Mouse (Mus musculus): ENCODE data around the gene Pbx4.

Pbx4 gene

GRCm38 (mm10) chr8:69870907-69871306, 38.6 kb downstream of the Pbx4 start:
- no peak for DNase-seq (ENCODE audit: low spot score in 2 of 2)

DNA sequence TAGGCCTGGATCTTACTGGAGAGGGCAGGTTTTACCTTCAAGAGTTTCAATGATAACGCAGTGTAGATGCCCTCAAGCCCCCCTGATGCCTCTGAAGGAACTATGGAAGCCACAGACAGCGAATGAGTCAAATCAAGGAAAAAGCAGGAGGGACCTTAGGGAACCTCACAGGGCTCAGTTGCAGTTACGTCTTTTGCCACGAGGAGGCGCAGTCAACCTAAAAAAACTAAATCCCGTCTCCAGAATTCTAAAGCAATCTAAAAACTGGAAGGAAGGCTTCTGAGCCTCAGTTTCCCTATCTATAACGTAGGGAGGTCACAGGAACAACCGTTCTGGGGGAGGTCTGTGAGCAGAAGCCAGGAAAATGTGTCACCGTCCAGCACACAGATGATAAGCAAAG, 41.9 kb downstream of the Pbx4 start:
- DNase-seq (ENCODE audit: low spot score in 2 of 2), result peak; percentile 48 to 69

DNA sequence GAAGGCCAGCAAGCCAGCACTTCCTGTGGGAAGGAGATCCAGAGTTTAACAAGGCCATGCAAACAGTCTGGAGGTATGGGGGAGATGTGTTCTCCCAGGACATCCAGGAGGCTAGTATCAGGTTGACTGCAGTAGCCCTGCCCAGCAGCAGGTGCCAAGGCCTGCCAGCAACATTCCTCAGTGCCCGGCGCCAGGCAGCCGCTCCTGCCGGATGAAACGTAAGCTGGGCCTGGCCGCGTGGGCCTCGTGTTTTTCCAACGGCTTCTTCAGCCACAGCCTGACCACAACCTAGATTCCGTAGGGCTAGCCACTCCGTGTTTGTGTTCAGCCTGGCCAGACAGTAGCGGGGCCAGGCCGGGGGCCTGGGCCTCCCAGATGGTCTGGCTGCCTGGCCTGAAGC, 42.4 kb downstream of the Pbx4 start:
- no peak for DNase-seq (ENCODE audit: low spot score in 2 of 2)

DNA sequence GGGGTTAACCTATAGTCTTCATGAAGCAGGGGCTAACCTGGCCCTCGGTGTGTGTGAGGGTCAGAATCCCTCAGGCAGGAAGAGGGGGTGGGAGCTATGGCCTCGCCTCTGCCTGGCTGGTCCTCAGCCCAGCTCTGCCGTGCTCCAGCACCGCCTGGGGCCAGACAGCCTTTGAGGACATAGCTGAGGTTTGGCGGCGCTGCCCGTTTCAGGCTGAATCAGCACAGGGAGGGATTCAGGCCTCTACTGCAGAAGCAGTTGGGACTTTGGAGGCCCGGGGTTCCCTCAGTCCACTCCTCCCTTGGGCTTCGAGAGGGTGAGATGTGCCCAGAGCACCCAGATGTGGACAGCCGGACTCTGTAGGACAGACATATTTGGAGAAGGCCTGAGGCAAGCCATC, 43.8 kb downstream of the Pbx4 start:
- no peak for DNase-seq (ENCODE audit: low spot score in 2 of 2)

DNA sequence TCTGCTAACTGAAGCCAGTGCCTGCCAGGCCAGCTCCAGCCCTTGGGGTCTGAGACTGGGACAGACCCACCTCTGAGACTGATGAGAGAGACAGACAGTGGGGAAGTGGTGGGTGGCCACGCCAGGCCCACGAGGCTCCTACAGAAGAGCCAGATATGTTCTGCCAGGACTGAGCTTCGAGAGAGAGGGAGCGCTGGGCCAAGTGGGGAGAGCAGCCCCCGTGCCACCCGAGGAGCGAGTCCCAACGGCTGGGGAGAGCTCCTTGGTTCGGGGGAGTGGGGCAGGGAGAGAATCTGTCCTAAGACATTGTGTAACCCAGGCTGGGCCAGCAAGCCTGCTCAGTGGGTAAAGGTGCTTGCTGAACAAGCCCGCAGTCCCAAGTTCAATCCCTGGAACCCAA, 44.7 kb downstream of the Pbx4 start:
- no peak for DNase-seq (ENCODE audit: low spot score in 2 of 2)

- DNase-seq (ENCODE audit: low spot score in 2 of 2), result no peak
Observed at GRCm38 (mm10) chr8:69877396-69877795, 45.1 kb downstream of the Pbx4 start.

- no peak for DNase-seq (ENCODE audit: low spot score in 2 of 2)
Observed at GRCm38 (mm10) chr8:69877992-69878391, 45.7 kb downstream of the Pbx4 start.

DNA sequence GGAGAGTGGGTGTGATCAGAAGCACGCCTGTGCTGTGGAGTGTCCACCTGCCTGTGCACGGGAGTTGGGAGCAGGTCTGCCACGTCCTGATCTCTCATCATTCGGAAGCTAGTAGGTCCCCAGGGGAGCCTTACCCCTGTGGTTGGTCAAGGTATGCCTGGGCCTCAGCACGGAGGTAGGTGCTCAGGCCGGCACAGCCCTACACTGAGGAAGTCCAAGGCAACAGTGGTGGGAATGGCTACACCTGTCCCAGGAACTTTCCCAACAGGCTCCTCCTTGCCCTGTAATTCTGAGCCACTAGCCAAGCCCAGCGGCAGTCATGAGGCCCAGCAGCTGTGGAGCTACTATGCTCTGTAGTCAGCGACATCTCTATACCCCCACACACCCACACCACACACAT, 47.4 kb downstream of the Pbx4 start:
- no peak for DNase-seq (ENCODE audit: low spot score in 2 of 2)

DNA sequence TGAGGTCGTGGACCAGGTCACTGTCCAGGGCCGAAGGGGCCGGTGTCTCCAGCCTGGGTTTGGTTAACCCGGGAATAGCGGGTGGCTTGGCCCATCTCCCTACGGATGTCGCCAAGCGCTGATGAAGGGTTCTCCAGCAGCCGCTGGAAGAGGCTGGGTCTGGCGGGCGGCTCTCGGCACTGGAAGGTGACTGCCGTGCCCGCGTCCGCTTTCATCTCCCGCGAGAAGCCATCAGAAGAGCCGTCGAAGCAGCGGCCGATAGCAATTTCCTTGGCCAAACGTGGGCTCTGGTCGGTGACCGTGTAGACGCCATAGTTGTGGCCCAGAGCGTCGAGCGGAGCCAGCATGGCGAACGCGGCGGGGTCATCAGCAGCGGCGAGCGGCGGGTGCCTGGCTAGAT, 48.5 kb downstream of the Pbx4 start:
- DNase-seq (ENCODE audit: low spot score in 2 of 2), result no peak

- no peak for DNase-seq (ENCODE audit: low spot score in 2 of 2)
Observed at GRCm38 (mm10) chr8:69881261-69881865, 49.1 kb downstream of the Pbx4 start.

DNA sequence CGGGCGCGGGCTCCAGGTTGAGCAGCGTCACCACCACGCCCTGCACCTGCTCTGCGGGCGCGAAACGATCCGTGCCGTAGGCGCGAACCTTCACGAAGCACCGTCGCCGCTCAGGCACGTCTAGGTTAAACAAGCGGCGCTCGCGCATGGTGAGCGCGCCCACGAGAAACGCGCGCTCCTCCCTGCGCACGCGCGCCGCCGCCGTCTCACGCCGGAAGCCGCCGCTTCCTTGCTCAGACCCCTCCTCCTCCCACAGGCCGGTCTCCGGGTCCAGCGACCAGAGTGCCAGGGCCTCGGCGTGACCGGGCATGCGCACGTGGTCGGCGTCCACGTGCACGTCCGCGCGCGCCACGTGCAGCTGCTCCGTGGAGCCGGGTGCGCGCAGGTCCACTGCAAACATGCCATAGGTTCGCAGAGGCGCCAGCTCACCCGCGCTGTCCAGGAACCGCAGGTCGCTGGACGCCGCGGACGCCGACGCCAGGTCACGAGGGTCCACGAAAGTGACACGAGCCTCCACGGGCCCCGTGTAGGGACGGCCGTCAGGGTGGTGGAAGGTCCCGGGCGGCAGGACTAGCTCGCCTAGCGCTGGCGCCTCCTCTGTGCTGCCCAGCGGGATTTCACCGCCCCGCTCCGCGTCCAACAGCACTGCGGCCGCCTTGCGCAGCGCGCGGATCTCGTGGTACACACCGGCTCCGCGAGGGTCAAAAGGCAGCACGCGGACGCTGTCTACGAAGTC, 49.9 kb downstream of the Pbx4 start:
- peak; percentile 49 to 77 for DNase-seq (ENCODE audit: low spot score in 2 of 2)

- no peak for DNase-seq (ENCODE audit: low spot score in 2 of 2)
Observed at GRCm38 (mm10) chr8:69882833-69883600, 50.7 kb downstream of the Pbx4 start.

DNA sequence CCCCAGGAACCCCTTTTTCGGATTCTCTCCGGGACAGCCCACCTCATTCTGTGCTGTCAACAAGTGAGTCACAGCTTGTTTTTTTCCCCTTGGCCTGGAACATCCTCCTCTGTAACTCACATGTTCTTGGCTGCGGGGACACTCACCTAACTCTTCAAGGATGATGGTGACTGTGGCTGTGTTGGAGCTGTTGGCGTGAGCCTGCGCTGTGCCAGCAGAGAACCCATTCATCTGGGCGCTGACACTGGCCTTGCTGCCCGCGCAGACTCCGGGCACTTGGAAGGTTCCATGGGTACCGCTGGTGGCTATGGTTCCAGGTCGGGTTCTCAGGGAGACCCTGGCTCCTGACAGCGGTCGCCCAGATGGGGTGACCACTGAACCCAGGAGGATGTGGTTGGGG, 51.9 kb downstream of the Pbx4 start:
- DNase-seq (ENCODE audit: low spot score in 2 of 2), result no peak

DNA sequence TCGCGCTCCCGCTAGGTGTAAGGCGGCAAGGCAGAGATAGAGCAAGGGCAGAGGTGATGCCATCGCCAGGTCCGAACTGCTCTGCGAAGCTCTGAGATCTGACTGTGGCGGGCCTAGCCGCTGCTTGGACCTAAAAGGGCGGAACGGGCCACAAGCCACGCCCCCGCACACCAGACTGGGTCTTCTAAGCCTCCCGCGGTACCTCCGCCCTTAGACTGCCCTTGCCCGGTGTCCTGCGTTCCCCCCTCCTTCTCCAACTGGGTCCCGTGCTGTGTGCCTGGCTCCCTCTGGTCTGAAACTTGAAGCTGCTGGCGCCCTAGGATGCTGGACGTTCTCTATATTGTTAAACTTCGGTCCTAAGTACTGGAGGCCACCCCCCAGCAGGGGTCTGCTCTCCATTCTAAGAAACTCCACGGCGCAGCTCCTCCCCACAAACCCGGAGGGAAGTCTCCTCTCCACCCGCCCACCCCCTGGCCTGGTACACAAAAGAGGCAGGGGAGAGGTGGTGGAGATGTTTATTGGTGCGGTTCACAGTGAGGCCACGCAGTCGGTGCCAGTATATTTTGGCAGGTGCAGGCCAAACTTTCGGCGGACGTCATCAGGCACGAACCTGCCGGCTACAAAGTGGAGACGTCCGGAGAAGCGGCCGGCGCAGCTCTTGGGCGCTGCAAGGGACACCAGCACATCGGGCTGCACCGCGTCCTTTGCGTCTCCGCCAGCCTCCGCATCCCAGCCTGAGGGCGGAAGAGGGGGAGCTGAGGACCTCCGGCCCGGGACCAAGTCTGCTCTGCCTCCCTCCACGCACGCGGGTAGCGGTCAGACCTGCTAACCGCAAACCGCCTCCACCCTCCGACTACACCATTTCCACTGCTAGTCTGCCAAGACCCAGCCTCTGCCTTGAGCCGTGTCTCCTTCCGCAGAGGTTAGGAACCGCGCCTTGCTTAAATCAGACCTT, 55.3 kb downstream of the Pbx4 start, which contains the start of gene Cilp2:
TSS of gene Cilp2 (minus strand) at position 399 of the 955 bp plus-strand sequence.
- no peak for DNase-seq (ENCODE audit: low spot score in 2 of 2)

- DNase-seq (ENCODE audit: low spot score in 2 of 2), result no peak
Observed at GRCm38 (mm10) chr8:69888244-69888866, 56.1 kb downstream of the Pbx4 start.

DNA sequence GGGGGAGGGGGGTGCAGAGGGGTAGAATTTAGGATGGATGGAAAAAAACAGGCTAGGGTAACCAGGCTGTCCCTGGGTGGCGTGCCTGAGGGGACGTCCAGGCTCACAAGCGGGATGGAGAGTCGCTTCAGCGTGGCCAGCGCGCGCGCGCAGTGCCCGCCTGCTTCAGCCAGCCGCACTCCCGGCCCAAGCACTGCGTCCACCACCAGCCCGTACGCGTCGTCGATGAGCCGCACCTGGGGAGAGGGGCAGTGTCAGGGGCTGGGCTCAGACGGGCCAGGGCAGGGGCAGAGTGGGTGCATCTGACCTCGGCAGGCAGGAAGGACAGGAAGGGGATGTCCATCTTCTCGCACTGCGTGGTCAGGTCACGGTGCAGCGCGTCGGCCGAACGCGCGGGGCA, 56.6 kb downstream of the Pbx4 start:
- no peak for DNase-seq (ENCODE audit: low spot score in 2 of 2)

DNA sequence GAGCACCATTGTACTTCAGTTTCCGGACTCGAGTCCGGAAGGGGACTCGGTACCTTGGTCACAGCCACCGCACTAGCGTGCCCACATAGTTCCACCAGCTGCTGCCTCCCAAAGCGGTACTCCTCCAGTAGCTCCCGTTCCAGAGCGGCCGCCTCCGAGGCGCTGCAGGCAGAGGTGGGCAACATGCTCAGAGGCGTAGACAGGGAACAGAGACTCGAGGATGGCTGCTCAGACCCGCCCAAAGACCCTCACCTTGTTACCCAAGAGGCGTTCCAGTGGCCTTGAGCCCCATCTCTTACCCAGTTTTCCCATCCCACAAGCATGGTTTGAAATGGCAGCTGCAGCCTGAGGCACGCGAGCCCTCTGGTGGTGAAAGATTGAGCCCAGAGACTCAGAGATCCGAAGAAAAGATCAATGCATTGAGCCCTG, 58.5 kb downstream of the Pbx4 start:
- peak in 1 of 2 experiments; percentile 64 for DNase-seq (ENCODE audit: low spot score in 2 of 2)

DNA sequence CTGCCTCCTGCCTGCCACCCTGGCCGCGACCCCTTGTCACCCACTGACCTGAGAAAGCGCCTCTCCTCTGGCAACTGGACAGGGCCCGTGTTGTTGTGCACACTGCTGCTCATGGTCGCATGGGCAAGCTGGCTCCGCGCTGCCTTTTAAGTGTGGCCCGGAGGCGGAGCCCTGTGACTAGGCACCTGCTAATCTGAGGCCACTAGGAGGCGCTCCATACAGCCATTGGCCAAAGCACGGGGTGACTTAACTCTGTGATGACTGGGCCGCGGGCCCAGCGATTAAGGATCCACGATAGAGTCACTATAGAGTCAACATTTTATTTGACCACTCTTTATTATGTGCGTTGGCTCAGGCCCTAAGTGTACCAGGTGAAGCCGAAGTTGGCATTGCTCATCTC, 61.6 kb downstream of the Pbx4 start:
- DNase-seq (ENCODE audit: low spot score in 2 of 2), result peak in 1 of 2 experiments; percentile 71

- DNase-seq (ENCODE audit: low spot score in 2 of 2), result no peak
Observed at GRCm38 (mm10) chr8:69894836-69895332, 62.6 kb downstream of the Pbx4 start.

DNA sequence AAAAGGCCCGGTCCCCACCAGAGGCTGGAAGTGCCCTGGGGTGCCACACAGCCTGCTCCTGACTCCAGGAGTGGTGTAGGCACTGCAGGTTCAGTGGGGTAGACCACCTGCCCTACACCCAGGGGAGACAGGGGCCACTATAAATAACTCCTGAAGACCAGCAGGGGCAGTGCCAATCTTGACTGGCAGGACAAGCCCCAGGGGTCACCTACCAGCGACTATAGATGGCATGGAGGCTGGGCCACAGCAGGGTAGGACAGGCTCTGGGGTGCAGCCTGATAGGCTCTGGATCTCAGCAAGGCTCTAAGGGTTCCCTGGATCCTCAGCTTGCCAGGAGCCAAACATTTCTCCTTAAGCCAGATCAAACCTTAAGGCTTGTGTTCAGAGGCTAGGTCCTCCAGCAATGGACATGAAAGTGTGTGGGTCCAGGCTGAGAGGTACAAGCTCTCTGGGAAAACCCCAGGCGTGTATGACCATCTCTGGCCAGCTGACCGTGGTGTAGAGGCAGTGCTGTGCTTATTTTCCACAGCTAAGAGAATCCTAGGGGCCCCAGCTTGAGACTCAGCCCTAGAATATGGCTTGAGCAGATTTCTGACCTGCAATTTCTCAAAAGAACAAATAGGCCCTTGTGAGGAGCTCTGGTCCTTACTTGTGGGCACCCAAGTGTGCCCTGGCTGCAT, 63.6 kb downstream of the Pbx4 start:
- no peak for DNase-seq (ENCODE audit: low spot score in 2 of 2)
